Mouse (Mus musculus) heart, adult 2 months (tissue): ENCODE measurements around the gene Idua. TPM values are rescaled to one million over a fixed set of nuclear protein-coding genes. Genes with fewer than 3 reads are reported as not detected.

Source experiments
- DNase-seq, 2 experiments: peaks; one replicate each; pipeline ENCODE4 v3.0.0; 2021
- H3K27ac ChIP-seq: fragments of 200-600 bp; 2 replicates; pipeline ENCODE4 v1.8.1; 2022
- H3K27me3 ChIP-seq: fragments of 200-500 bp; 2 replicates; pipeline ENCODE4 v1.6.1; 2012; ENCODE audit warnings: mild to moderate bottlenecking, low read length, inconsistent platforms, mixed read lengths; ENCODE audit not compliant: control insufficient read depth, insufficient read depth
- H3K36me3 ChIP-seq: fragments of 200-500 bp; 2 replicates; pipeline ENCODE4 v1.6.1; 2012; ENCODE audit warnings: low read length, inconsistent platforms; ENCODE audit not compliant: control insufficient read depth, insufficient read depth
- H3K4me1 ChIP-seq: fragments of 200-500 bp; 2 replicates; pipeline ENCODE4 v1.6.1; 2011; ENCODE audit warnings: low read length; ENCODE audit not compliant: control insufficient read depth, insufficient read depth
- H3K4me3 ChIP-seq: fragments of 200-600 bp; 2 replicates; pipeline ENCODE4 v1.8.1; 2022
- H3K79me2 ChIP-seq: fragments of 200-500 bp; replicated peaks from 2 replicates; pipeline ENCODE4 v1.6.1; 2012; ENCODE audit warnings: mild to moderate bottlenecking, inconsistent platforms, low read length, moderate library complexity, mixed read lengths; ENCODE audit not compliant: control insufficient read depth, insufficient read depth
- H3K9ac ChIP-seq: fragments of 200-500 bp; 2 replicates; pipeline ENCODE4 v1.6.1; 2012; ENCODE audit warnings: low read depth, mild to moderate bottlenecking, control low read depth, inconsistent platforms, low read length, mixed read lengths
- CTCF ChIP-seq: fragments of 200-600 bp; IDR thresholded peaks from 2 replicates; pipeline ENCODE4 v1.8.1; 2022; ENCODE audit warnings: antibody characterized with exemption, mild to moderate bottlenecking, moderate library complexity
- EP300 ChIP-seq: fragments of 200-500 bp; IDR thresholded peaks from 2 replicates; pipeline ENCODE4 v1.6.1; 2011; ENCODE audit warnings: low read depth, low read length, control low read depth; ENCODE audit not compliant: insufficient read depth
- POLR2A ChIP-seq: fragments of 200-500 bp; IDR thresholded peaks from 2 replicates; pipeline ENCODE4 v1.6.1; 2011; ENCODE audit warnings: mild to moderate bottlenecking, low read depth, low read length, control low read depth; ENCODE audit not compliant: insufficient read depth
- WGBS: fragments of 180-500 bp; shearing (Covaris S2); methylation state at CpG from one replicate; pipeline ENCODE4 v1.1.7; 2018; 5-methylcytosine and 5-hydroxymethylcytosine counted together
- intact Hi-C: fragments of 180-260 bp; cut with DNase I; formaldehyde crosslinking; loops from one replicate; pipeline ENCODE4 v1.15.1; 2025
- long read RNA-seq: library from polyadenylated mRNA; stranded (forward); transcript quantifications from one replicate; pipeline ENCODE4 v2.0.0, GENCODE M21; 2021
- polyA plus RNA-seq: library from polyadenylated mRNA; depleted of rRNA; stranded (reverse); fragments of >200 nt; gene quantifications from 2 replicates; pipeline ENCODE4 v1.2.3, GENCODE M21; 2012; rRNA removed
- total RNA-seq, 2 experiments: library from RNA; stranded (reverse); gene quantifications; 2 replicates each; pipeline ENCODE4 v1.2.3; 2021

Idua gene
- 10 to 100 TPM; 21.7 to 23.2 TPM for total RNA-seq
- polyA plus RNA-seq, result 30.4 and 33.3 TPM in 2 replicates
- long read RNA-seq, transcript Idua-202 (14 exons, 3,373 nt), result major isoform, 30 of 42 reads
- long read RNA-seq, partial matches to known transcripts, result 5 of 42 reads
- long read RNA-seq, other reads (novel, unspliced or antisense), result 7 of 42 reads

DNA sequence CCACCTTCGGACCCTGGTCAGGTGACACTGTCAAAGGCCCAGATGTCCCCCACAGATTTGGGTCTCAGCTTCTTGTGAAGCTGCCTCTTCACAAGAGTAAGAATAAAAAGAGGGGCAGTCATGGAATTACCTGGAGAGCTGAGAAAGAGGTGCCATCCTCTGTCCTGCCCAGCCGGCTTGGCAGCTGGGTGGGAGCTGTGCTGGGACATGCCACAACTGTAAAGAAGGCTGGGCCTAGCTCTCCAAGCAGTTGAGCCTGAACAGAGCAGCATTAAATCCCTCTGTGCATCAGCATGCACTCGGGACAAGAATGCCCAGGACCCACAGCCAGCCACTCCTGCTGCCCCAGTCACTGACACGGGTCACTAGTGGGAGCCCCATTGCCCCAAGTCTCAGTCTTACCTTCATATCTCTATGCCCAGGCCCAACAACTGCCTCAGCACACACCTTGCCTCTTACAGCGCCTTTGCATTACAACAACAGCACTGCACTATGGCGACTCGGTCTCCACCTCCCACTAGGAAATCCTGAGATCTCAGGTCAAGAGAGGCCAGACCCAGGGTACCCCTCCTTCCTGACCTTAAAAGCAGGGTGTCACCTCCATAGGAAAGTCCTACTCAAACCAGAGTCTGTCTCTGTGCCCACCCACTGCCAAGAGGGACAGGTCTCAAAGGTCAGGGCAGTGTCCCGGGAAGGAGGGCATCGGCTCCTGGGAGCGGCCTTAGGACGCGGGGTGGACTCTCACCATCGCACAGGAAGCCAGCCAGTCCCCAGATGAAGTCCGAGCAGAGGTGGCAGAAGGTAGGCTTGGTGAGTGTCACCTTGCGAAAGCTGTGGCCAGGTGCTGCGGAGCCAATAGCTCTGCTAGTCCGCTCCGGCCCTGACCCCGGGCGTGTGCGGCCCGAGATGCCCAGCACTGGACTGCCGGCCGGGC is at the start of gene Idua:
Gene Idua (plus strand): TSS at position 634 of the 934 bp plus-strand sequence.
- no peak for DNase-seq
- intact Hi-C loops, result loop anchor here (2.0 to 10.0 kb wide), 4 partner anchors 29 to 1205 kb away; partner anchors contain the start of gene Dr1

GRCm38 (mm10) chr5:108610426-108610825 is 49.7 kb upstream of the Idua start:
- no peaks in the 10 kb centered on the region for H3K79me2 ChIP-seq
- intact Hi-C loops, result no loop called here
- 90% methylated on average over 1 of the region's 1 CpGs for WGBS
- no peak for TF ChIP-seq POLR2A
- no peaks in the 10 kb centered on the region for H3K27me3 ChIP-seq
- no peak overlapping the region for H3K9ac ChIP-seq
- H3K36me3 ChIP-seq, result peaks cover 6% of the 10 kb centered on the region; the same call in 1 of the 2 replicates
- no peak overlapping the region for H3K27ac ChIP-seq
- DNase-seq, result no peak
- H3K4me3 ChIP-seq, result no peak overlapping the region
- no peaks in the 10 kb centered on the region for H3K4me1 ChIP-seq

More for the DNA sequence above, at the start of gene Idua:
- TF ChIP-seq EP300 (no peak), CTCF (no peak), POLR2A (no peak)
- Histone ChIP-seq H3K4me1 (peaks cover 8% of the 10 kb centered on the region), H3K79me2 (peaks cover 3% of the 10 kb centered on the region), H3K36me3 (no peaks in the 10 kb centered on the region), H3K9ac (peak within 1 kb of the TSS; percentile 91), H3K27me3 (no peaks in the 10 kb centered on the region), H3K4me3 (peak within 1 kb of the TSS; percentile 95), H3K27ac (peak within 1 kb of the TSS; percentile 84)
- WGBS, result 9% methylated on average over 24 of the region's 24 CpGs

- WGBS, result 37% methylated on average over 2 of the region's 2 CpGs
- peaks cover 6% of the 10 kb centered on the region for H3K79me2 ChIP-seq
- no peaks in the 10 kb centered on the region for H3K27me3 ChIP-seq
- H3K4me1 ChIP-seq, result peaks cover 4% of the 10 kb centered on the region
- DNase-seq, result peak in 1 of 2 experiments; percentile 27
- peaks cover 21% of the 10 kb centered on the region for H3K36me3 ChIP-seq
- intact Hi-C loops, result loop anchor here (10.0 kb wide), 1 partner anchor 1303 kb away; the partner anchor contains the start of gene Gm15446
- no peak overlapping the region for H3K9ac ChIP-seq
- no peak for TF ChIP-seq POLR2A
- TF ChIP-seq EP300, result 0 out of 2 replicates have a peak, but pooled peaks have one; percentile 6
- TF ChIP-seq CTCF, result no peak
- no peak overlapping the region for H3K4me3 ChIP-seq
- H3K27ac ChIP-seq, result no peak overlapping the region
These were observed 38.3 kb upstream of the Idua start for GRCm38 (mm10) chr5:108621870-108622269.

DNA sequence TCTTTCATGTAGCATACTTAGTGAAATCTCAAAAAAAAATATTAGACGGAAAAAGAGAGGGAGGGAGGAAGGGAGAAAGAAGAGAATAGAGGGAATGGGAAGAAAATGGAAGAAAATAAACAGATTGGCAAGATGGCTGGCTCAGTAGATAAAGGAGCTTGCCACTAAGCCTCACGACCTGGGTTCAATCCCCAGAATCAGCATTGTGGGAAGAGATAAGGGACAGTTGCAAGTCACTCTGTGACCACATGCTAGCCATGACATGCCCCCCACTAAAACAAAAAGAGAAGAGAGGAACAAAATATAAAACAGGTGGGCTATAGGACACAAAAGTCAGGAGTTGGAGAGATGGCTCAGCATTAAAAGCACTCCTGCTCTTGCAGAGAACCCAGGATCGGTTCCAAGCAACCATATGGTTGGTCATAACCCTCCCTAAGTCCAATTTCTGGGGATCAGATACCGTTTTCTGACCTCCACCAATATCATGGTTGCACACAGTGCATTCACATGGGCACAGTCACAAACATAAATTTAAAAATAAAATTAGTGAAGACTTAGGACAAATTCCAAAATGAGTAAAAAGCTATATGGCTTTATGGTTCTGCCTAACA is 34.0 kb upstream of the Idua start:
- TF ChIP-seq EP300 (no peak), CTCF (no peak), POLR2A (no peak)
- H3K9ac ChIP-seq, result no peak overlapping the region
- H3K27me3 ChIP-seq, result no peaks in the 10 kb centered on the region
- H3K27ac ChIP-seq, result no peak overlapping the region
- H3K4me1 ChIP-seq, result peaks cover 7% of the 10 kb centered on the region
- WGBS, result 76% methylated on average over 4 of the region's 4 CpGs
- peaks cover 6% of the 10 kb centered on the region for H3K79me2 ChIP-seq
- DNase-seq, result no peak
- peaks cover 24% of the 10 kb centered on the region for H3K36me3 ChIP-seq
- intact Hi-C loops, result loop anchor here (5.0 to 10.0 kb wide), 2 partner anchors 194 to 1299 kb away; partner anchors contain the start of genes Atp5k and Gm15446
- H3K4me3 ChIP-seq, result no peak overlapping the region

DNA sequence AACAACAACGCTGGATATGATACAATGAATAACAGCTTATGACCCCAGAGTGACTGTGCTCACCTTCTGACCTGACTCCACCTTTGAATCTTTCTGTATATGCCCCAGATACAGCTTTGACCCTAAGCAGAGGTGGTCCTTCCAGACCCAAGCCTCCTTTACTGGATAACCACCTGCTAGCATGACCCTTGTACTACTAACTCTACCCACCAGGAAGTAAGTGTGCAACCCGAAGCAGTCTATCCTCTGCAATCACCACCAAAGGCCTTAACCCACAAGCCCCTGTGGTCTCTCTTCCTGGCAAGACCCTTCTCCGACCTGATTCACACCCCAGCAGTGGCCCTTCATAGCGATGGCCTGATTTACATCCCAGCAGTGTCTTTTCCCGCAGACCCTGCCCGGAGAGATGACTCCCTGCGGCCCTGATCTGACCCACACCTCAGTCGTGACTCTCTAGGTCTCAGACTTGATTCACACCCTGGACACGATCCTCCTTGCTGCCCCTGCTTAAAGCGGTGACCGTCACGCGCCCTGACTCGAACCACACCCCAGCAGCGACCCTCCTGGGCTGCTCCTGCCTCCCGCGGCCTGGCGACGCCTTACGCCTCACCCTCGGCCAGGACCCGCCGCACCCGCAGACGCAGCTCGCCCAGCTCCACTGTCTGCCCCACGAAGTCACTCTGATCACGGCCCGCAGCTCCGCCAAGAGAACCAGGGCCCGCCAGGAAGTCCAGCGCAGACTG is 31.1 kb upstream of the Idua start:
- DNase-seq, result no peak
- peaks cover 3% of the 10 kb centered on the region for H3K36me3 ChIP-seq
- under 1% methylated on average over 32 of the region's 32 CpGs for WGBS
- intact Hi-C loops, result loop anchor here (2.0 to 10.0 kb wide), 4 partner anchors 40 to 1296 kb away; partner anchors contain the start of genes Atp5k, Dgkq, Fgfrl1 and Gm15446
- TF ChIP-seq EP300 (no peak), POLR2A (no peak), CTCF (no peak)
- H3K79me2 ChIP-seq, result peaks cover 5% of the 10 kb centered on the region
- peak overlapping the region; percentile 84 for H3K4me3 ChIP-seq
- peak overlapping the region; percentile 81 for H3K9ac ChIP-seq
- peaks cover 3% of the 10 kb centered on the region for H3K4me1 ChIP-seq
- no peaks in the 10 kb centered on the region for H3K27me3 ChIP-seq
- peak overlapping the region; percentile 94 for H3K27ac ChIP-seq
